Mouse (Mus musculus) spleen, adult 2 months (tissue): ENCODE results near the gene Tmem274. TPM values are rescaled to one million over a fixed set of nuclear protein-coding genes. Genes with fewer than 3 reads are reported as not detected.

Source experiments
- DNase-seq, 2 experiments: peaks; one replicate each; pipeline versions ENCODE4 v3.0.0 to v3.0.0-alpha.2; 2012 to 2021; ENCODE audit warnings: low spot score in 2 of 2, low read depth in 1 of 2
- H3K27ac ChIP-seq: fragments of 200-500 bp; 2 replicates; pipeline ENCODE4 v1.5.1; 2012; ENCODE audit warnings: low read length, inconsistent platforms; ENCODE audit not compliant: insufficient read depth
- H3K27me3 ChIP-seq: fragments of 200-500 bp; 2 replicates; pipeline ENCODE4 v1.6.1; 2012; ENCODE audit warnings: mild to moderate bottlenecking, moderate library complexity, low read length, inconsistent platforms; ENCODE audit not compliant: control insufficient read depth, insufficient read depth
- H3K36me3 ChIP-seq: fragments of 200-500 bp; 2 replicates; pipeline ENCODE4 v1.6.1; 2012; ENCODE audit warnings: mild to moderate bottlenecking, low read length, inconsistent platforms; ENCODE audit not compliant: control insufficient read depth, insufficient read depth
- H3K4me1 ChIP-seq: fragments of 200-500 bp; 2 replicates; pipeline ENCODE4 v1.6.1; 2011; ENCODE audit warnings: inconsistent platforms; ENCODE audit not compliant: control insufficient read depth, insufficient read depth, insufficient read length
- H3K4me3 ChIP-seq: fragments of 200-500 bp; 2 replicates; pipeline ENCODE4 v1.5.1; 2011; ENCODE audit warnings: mild to moderate bottlenecking, inconsistent platforms; ENCODE audit not compliant: insufficient read depth, insufficient read length; ENCODE audit errors: extremely low read depth
- CTCF ChIP-seq: fragments of 200-500 bp; IDR thresholded peaks from 2 replicates; pipeline ENCODE4 v1.5.1; 2011; ENCODE audit warnings: mild to moderate bottlenecking, inconsistent platforms; ENCODE audit not compliant: insufficient read depth, insufficient read length, insufficient replicate concordance; ENCODE audit errors: extremely low read depth
- POLR2A ChIP-seq: fragments of 200-500 bp; IDR thresholded peaks from 2 replicates; pipeline ENCODE4 v1.6.1; 2011; ENCODE audit warnings: low read depth, low read length, inconsistent platforms
- WGBS: fragments of 180-500 bp; shearing (Covaris S2); methylation state at CpG from one replicate; pipeline ENCODE4 v1.1.7; 2018; 5-methylcytosine and 5-hydroxymethylcytosine counted together
- polyA plus RNA-seq: library from polyadenylated mRNA; depleted of rRNA; stranded (reverse); fragments of >200 nt; gene quantifications from 2 replicates; pipeline ENCODE4 v1.2.3, GENCODE M21; 2012

Gene Tmem274
- polyA plus RNA-seq, 1 experiment, result not detected

GRCm38 (mm10) chr4:149489415-149490240 is 12.4 kb downstream of the Tmem274 start:
- Histone ChIP-seq H3K36me3 (peaks cover 40% of the 10 kb centered on the region), H3K27ac (no peak overlapping the region), H3K27me3 (no peaks in the 10 kb centered on the region), H3K4me1 (peaks cover 3% of the 10 kb centered on the region; the same call in 1 of the 2 replicates), H3K4me3 (no peak overlapping the region)
- no peak for DNase-seq
- TF ChIP-seq CTCF (no peak), POLR2A (no peak)
- WGBS, result 92% methylated on average over 14 of the region's 14 CpGs

GRCm38 (mm10) chr4:149491151-149491550 is 14.0 kb downstream of the Tmem274 start:
- WGBS, result 94% methylated on average over 3 of the region's 3 CpGs
- H3K27ac ChIP-seq, result no peak overlapping the region
- H3K36me3 ChIP-seq, result peaks cover 48% of the 10 kb centered on the region
- no peak for TF ChIP-seq CTCF
- no peaks in the 10 kb centered on the region for H3K27me3 ChIP-seq
- no peak overlapping the region for H3K4me3 ChIP-seq
- DNase-seq, result no peak
- no peaks in the 10 kb centered on the region; the same call in 1 of the 2 replicates for H3K4me1 ChIP-seq

- H3K4me3 ChIP-seq, result no peak overlapping the region
- H3K27me3 ChIP-seq, result no peaks in the 10 kb centered on the region
- DNase-seq, result no peak
- WGBS, result 70% methylated on average over 2 of the region's 2 CpGs
- H3K36me3 ChIP-seq, result peaks cover 45% of the 10 kb centered on the region
- TF ChIP-seq CTCF (no peak), POLR2A (no peak)
- H3K27ac ChIP-seq, result no peak overlapping the region
- no peaks in the 10 kb centered on the region for H3K4me1 ChIP-seq
Measured at GRCm38 (mm10) chr4:149496612-149497011, 19.4 kb downstream of the Tmem274 start.

- H3K36me3 ChIP-seq, result peaks cover 39% of the 10 kb centered on the region
- DNase-seq, result no peak
- H3K4me3 ChIP-seq, result no peak overlapping the region
- H3K4me1 ChIP-seq, result no peaks in the 10 kb centered on the region
- WGBS, result 82% methylated on average over 8 of the region's 8 CpGs
- H3K27me3 ChIP-seq, result no peaks in the 10 kb centered on the region
- TF ChIP-seq POLR2A (no peak), CTCF (no peak)
- H3K27ac ChIP-seq, result no peak overlapping the region
Measured at GRCm38 (mm10) chr4:149498901-149499300, 21.7 kb downstream of the Tmem274 start.

- WGBS, result 51% methylated on average over 5 of the region's 5 CpGs
- TF ChIP-seq CTCF, result no peak
- TF ChIP-seq POLR2A, result no peak
- H3K4me3 ChIP-seq, result no peak overlapping the region
- peaks cover 33% of the 10 kb centered on the region for H3K36me3 ChIP-seq
- H3K27me3 ChIP-seq, result no peaks in the 10 kb centered on the region
- no peak overlapping the region for H3K27ac ChIP-seq
- DNase-seq, result no peak
- H3K4me1 ChIP-seq, result no peaks in the 10 kb centered on the region
Measured at GRCm38 (mm10) chr4:149499790-149500189, 22.6 kb downstream of the Tmem274 start.

GRCm38 (mm10) chr4:149504363-149504762 is 27.2 kb downstream of the Tmem274 start:
- no peak for TF ChIP-seq POLR2A
- no peak for TF ChIP-seq CTCF
- H3K27ac ChIP-seq, result 0 out of 2 replicates have a peak overlapping the region, but pooled peaks have one; percentile 8
- no peak for DNase-seq
- 83% methylated on average over 5 of the region's 5 CpGs for WGBS
- H3K4me1 ChIP-seq, result no peaks in the 10 kb centered on the region
- no peak overlapping the region for H3K4me3 ChIP-seq
- peaks cover 9% of the 10 kb centered on the region for H3K36me3 ChIP-seq
- no peaks in the 10 kb centered on the region for H3K27me3 ChIP-seq

- WGBS, result 23% methylated on average over 3 of the region's 3 CpGs
- Histone ChIP-seq H3K36me3 (peaks cover 6% of the 10 kb centered on the region), H3K27ac (0 out of 2 replicates have a peak overlapping the region, but pooled peaks have one; percentile 8), H3K27me3 (no peaks in the 10 kb centered on the region), H3K4me3 (no peak overlapping the region), H3K4me1 (no peaks in the 10 kb centered on the region)
- no peak for DNase-seq
- TF ChIP-seq POLR2A (no peak), CTCF (no peak)
Measured at GRCm38 (mm10) chr4:149504858-149505257, 27.7 kb downstream of the Tmem274 start.
